Mouse (Mus musculus) liver, adult 2 months (tissue): ENCODE data around the gene Vldlr.

Experiments used
- CTCF ChIP-seq: fragments of 200-500 bp; IDR thresholded peaks from 2 replicates; pipeline ENCODE4 v1.5.1; 2011; ENCODE audit warnings: low read depth, low read length, control low read depth
- POLR2A ChIP-seq: fragments of 200-500 bp; IDR thresholded peaks from 2 replicates; pipeline ENCODE4 v1.6.1; 2011; ENCODE audit warnings: low read length, control low read depth; ENCODE audit not compliant: insufficient read depth; ENCODE audit errors: extremely low read depth

DNA sequence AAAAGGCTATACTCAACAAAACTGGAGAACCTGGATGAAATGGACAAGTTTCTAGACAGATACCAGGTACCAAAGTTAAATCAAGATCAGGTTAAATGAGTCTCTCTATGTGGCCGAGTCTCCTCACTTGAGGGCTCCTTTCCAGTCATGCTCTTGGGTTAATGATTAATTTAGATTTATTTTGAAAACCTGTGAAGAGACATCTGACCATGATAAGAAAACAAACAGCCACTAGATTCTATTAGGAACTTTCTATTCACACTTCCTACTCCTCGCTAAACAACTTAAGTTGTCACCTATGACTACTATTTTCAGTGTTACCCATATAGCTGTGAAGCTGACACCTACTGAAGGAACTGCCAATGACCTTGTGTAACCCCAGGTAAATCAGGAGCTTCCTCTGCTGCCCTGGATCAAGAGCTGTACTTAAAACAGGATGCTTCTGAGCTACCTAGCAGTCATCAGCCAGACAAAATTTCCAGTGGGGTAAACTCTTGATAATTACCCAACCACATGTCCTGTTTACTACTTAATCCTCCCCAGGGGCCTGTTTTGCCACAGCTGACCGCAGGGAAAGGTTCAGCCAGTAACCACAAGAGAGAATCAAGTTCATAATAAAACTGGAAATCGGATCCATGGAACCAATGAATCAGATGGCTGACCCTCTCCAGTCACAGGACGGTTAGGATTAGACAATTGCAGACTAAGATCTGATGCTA lies 48.5 kb upstream of the Vldlr start:
- TF ChIP-seq POLR2A (no peak), CTCF (no peak)
